Mouse (Mus musculus) urinary bladder, postnatal 10 days (tissue): ENCODE measurements around the gene Best3.
"Not testable (repeated sequence)": the region's sequence is repeated elsewhere in the genome, so short reads cannot be mapped to it uniquely, and the experiment has no call there.

ENCODE experiments used
- DNase-seq: peaks from one replicate; pipeline ENCODE4 v3.0.0; 2022; ENCODE audit warnings: low spot score

Best3 gene

DNA sequence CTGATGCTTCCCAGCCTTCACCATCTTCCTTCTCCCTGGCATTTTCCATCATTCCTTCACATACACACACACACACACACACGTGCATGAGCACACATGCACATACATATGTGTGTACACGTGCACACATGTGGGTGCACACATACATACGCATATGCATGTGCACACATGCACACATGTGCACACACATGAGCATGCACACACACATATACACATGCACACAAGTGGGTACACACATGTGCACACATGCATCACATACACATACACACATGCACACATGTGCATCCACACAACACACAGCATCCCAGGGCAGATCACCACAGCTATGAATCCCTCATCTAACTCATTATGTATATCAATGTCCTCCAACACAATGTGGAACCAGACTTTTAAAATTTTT lies 45.0 kb downstream of the Best3 start:
- DNase-seq = no peak

DNA sequence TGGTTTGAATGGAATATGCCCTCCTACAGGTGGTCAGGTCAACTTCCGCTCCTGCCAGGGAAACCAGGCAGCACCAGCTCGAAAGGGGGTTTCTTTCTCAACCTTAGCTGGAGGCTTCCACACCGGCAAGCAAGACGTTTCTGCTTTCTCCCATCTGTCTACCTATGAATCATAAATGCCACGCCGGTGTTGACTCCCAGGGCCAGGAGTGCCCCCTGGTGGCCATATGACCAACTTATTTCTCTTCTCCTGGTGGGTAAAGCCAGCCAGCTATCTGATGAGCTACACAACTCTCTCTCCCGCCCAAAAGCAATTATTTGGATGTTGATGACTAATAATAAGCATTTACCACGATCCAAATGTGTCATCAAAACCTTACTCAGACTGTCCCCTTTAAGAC lies 47.7 kb downstream of the Best3 start:
- DNase-seq = peak; percentile 69

DNA sequence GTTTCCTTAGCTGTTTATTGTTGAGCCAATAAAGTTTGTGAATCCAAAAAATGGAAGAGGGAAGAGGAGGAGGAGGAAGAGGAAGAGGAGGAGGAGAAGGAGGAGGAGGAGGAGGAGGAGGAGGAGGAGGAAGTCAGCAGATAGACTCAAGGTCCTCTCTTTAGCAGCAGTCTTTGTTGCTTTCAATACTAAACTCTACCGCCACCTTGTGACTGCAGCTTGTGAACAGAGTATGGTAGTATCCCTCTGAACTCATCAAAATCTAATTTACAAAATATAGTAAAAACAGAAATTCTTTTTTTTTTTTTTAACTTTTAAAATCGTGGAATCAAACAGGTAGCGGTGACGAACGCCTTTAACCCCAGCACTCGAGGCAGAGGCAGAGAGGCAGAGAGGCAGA lies 54.2 kb downstream of the Best3 start:
- DNase-seq = no peak

DNA sequence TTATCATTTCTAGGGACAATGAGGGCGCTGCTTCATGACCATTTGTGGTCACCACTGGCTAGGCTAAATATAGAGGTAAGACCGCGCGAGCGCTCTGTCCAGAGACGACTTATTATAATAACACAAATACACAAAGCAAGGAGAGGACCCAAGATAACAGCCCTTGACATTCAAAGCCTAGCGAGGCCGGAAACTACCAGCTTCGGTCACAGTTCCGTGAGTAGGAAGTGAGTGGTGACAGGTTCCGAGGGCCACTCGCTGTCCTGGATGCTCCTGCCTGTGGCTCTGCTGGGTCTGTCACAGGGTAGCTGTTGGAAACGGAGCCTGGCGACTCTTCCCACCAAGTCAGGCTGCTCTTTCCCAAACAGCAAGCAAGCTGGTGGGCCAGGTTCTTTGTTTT lies 56.2 kb downstream of the Best3 start:
- DNase-seq = no peak

DNA sequence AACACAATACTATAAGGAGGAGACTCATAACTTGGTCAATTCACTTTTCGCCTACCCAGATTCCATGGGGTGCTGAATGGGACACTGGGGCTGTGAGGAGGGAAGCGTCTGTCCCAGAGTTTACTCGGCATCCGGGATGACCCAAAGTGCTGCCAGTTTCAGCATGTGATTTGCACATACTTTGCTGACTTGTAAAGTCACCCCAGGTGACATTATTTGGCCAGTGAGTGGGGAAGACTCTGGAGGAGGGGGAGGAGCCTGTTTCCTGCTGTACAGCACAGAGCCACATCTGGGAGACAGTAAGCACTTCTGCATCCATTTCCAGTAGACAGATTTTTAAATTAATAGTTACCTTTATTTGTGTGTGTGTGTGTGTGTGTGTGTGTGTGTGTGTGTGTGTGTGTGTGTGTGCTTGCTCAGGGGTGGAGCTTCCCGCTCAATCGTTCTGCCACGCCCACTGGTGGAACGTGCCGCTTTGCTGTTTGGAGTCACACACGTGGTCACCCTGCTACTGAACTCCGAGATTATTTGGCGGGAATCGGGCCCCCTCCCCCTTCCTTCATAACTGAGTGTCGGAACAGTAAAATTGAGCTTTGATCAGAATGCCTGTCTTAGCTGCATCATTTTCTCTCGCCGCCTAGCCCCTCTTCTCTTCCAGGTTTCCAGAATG lies 57.5 kb downstream of the Best3 start:
- not testable (repeated sequence) for DNase-seq

DNA sequence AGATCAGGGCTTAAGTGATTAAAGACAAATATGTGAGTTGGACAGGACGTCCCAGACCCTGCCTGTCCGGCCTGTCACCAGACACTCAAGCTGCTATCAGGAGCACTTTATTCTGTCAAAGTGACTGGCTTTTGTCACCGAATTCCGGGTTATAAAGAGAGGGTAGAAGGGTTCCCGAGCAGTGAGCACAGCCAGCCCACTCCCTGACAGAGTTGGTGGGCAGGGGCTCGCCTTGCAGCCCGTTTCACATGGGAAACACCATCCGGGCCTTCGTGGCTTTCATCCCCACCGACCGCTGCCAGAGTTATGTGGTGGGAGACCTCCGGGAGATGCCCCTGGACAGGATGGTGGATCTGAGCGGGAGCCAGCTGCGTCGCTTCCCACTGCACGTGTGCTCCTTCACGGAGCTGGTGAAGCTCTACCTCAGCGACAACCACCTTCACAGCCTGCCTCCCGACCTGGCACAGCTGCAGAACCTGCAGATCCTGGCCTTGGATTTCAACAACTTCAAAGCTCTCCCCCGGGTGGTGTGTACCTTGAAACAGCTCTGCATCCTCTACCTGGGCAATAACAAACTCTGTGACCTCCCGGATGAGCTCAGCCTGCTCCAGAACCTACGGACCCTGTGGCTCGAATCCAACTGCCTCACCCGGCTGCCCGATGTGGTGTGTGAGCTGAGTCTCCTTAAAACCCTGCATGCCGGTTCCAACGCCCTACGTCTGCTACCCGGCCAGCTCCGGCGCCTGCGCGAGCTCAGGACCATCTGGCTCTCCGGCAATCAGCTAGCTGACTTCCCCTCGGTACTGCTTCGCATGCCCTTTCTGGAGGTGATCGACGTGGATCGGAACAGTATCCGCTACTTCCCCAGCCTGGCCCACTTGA lies 59.3 kb downstream of the Best3 start, which contains the start of gene Lrrc10:
Gene Lrrc10 (plus strand): TSS at position 167 of the 882 bp plus-strand sequence.
- no peak for DNase-seq

DNA sequence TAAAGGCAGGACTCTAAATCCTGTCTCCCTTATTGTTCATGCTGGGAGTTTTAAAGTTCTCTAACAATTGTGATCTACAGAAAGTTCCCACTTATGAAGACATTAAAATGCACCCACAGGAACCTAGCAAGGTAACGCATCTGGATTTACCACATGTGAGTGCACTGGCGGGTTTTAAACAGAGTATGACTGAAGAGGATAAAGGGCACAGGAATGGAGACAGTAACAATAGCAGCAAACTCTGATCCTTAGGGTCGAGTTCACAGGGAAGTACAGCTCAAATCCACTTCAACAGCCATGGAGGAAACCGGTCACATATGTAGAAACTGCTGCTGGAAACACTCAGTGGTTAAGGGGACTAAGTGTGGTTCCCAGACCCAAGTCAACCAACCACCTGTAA lies 63.1 kb downstream of the Best3 start:
- no peak for DNase-seq

DNA sequence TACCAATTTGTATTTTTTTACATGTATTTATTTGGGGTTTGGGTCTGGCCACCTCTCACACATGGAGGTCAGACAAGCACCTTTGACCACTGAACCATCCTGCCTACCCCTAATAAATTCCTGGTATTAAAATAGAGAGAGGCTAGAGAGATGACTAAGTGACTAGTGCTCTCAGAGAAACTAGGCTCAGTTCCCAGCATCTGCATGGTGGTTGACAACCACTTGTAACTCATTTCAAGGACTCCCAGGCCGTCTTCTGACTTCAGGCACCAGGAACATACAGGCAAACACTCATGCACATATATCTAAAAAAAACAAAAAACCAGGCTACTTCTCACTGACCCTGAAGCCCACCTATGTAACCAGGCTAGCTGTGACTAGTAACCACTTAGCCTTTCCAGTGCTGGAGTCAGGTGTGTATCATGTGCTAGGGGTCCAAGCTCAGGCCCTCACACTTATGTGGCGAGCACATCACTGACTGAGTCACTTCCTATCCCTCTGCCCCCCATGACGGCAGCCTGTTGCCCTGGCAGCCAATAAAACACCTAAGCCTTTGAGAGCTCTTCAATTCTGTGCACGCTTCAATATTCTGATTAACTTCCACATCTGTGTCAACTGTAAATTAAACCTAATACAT lies 64.0 kb downstream of the Best3 start:
- no peak for DNase-seq

DNA sequence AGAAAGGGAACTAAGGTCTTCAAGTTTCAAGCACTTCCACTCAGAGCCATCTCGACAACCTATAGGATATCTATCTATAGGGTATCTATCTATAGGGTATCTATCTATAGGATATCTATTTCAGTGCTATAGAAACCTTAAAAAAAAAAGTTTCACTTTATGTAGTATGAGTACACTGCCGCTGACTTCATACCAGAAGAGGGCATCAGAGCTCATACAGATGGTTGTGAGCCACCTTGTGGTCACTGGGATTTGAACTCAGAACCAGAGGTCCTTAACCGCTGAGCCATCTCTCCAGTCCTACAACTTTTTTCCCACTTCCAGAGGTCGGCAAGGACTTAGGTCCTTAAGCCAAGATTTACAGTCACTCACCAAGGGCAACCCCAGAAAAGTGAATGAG lies 69.6 kb downstream of the Best3 start:
- no peak for DNase-seq

DNA sequence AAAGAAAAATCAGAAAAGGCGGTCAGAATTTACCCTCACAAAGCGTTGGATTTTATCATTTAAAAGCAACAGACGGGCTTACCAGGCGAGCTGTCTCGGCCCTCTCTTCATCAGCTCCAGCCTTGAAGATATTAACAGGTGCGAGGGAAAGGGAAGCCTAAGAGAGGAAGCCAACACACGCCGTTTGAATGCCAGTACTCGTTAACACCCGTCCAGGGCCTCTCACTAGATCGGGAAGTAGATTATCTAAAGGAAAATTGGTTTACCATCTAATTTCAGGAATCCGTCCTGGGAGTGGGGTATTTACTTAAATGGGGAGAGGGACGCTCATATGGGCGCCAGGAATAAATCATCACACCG lies 76.8 kb downstream of the Best3 start:
- DNase-seq = no peak

DNA sequence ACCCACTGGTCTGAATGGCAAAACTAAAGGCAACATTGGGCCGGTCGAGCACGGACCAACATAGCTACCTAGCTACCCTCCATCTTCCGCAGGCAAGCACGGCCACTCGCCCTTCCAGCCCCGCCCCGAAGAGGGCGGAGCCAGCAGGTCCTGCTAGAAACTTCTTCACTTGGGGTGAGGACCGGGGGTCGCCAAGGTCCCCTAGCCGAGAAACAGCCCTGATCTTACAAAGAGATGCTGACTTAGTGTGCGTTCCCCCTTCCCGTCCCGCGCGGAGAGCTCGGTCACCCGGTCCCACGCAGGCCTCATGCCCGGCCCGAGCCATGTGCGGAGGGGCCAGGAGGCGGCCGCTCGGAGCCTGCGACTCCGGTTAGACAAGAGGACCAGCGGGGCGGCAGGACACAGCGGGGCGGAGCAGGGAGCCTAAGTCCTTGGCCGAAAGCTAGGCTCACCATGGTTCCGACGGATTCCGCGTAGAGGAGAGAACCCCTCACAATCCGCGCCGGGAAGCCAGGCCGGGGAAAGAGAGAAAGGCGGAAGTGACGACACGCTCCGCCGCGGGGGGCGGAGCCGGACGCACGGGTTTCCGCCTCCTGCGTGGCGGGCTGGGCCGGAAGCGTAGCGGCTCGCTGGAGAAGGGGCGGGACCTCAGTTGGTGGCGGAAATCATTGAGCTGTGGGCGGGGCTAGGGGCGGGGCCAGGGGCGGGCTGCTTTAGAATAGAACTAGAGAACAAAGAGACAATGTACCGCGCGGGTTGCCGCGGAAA lies 77.3 kb downstream of the Best3 start, which contains the start of gene Cct2:
Gene Cct2 (minus strand): TSS at position 561 of the 768 bp plus-strand sequence.
- peak; percentile 66 for DNase-seq

DNA sequence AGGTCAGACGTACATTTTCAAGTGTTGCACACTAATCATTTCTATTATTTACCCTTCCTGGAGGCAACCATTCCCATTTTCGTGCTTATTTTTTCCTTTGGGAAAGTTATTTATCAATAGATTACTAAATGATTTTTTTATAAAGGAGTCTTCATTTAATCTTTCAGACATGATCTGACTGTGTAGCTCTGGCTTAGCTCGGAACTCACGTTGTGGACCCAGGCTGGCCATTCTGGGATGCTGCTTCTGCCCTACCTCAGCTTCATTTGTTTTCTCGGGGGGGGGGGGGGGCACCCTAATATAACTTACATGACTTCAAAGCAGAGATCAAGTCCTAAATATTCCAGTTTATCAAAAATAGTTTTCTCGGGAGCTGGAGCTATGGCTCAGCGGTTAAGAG lies 78.0 kb downstream of the Best3 start:
- no peak for DNase-seq

DNA sequence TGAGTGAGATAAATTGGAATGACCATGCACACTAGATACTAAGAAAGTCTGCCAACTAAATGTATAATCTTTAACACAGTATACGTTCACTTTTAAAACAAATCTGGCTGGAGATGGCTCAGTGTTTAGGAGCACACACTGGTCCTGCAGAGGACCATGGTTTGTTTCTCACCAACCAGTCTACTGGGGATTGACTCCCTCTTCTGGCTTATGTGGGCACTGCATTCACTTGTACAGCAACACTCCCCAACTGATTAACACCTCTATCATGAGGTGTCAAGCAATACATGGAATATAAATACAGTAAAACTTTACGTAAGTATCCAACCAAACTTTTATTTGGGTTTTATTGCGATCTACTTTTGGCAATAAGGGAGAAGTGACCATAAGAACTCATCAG lies 83.0 kb downstream of the Best3 start:
- DNase-seq = no peak

DNA sequence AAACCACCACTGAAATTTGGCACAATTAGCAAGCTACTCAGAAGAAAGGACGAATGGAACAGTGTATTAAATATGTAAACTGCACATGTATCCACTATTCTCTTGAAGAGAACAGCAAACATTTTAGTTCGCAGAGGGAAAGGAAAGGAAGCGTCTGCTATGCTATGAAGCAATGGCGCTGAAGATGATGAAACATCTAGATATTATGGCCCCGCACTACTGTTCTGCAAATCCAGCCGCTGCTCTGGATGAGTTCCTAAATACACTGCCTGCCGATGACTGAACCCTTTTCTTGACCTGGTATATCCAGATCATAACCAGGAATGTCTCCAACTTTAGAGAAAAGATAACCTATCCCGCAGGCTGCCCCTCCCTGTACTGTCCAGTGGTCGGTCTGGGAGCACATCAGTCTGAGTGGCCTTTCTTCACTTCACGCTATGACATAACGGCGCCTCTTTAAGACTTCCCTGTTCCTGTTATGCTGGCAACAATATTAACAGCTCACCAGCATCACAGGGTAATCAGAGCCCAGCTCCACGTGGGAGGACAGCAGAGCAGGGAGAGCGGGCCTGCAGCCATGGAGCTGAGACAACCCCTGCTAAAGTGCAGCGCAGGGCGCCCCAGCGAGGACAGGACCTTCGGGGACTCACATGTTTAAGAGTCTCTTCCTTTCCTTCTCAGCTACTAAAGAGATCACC lies 86.2 kb downstream of the Best3 start:
- no peak for DNase-seq

DNA sequence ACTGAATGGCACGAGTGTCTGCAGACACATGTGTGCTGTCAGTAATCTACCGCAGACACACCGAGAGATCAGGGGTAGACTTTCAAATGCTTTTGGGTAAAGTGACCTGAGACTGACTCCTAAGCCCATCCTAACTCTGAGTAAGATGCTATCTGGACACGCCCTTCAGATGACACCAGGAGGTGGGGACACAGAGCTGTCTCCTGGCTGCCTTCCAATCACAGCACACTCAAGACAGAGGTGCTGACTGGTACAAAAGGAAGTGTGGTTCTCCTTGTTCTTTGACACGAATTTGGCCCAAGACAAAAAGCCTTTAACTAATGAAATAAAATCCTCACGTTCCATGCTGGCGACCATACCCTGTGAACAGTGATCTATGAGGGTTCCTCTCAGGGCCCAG lies 87.1 kb downstream of the Best3 start:
- DNase-seq = no peak
